Mouse (Mus musculus): Measurements from ENCODE around the gene Dkk2. TPM values are rescaled to one million over a fixed set of nuclear protein-coding genes. Genes with fewer than 3 reads are reported as not detected.

The Dkk2 gene
- polyA plus RNA-seq, 1 experiment from 2014 or later: 3.1 TPM

GRCm38 (mm10) chr3:132134502-132134901 is 49.4 kb downstream of the Dkk2 start:
- Histone ChIP-seq H3K27me3 (replicated peaks; ENCODE audit: control insufficient read depth, insufficient read depth, low read length) (no peaks in the 10 kb centered on the region), H3K4me3 (ENCODE audit: low read depth, low read length) (no peak overlapping the region), H3K9me3 (ENCODE audit: control insufficient read depth, low read length) (no peaks in the 10 kb centered on the region), H3K4me2 (no peak overlapping the region), H3K4me1 (replicated peaks; ENCODE audit: control insufficient read depth, insufficient read depth, low read length) (no peaks in the 10 kb centered on the region), H3K36me3 (ENCODE audit: control insufficient read depth, insufficient read depth, low read length) (no peaks in the 10 kb centered on the region), H3K27ac (ENCODE audit: low read depth, low read length) (no peak overlapping the region), H3K9ac (ENCODE audit: low read depth, low read length) (no peak overlapping the region)
- DNase-seq (ENCODE audit: low spot score): no peak
- 42% methylated on average over 1 of the region's 1 CpGs for WGBS
- no peak for ATAC-seq (replicated peaks; ENCODE audit: low FRiP score)

- no peaks in the 10 kb centered on the region for H3K9me3 ChIP-seq (ENCODE audit: control insufficient read depth, low read length)
- no peak overlapping the region for H3K4me2 ChIP-seq
- WGBS: 82% methylated on average over 11 of the region's 11 CpGs
Observed at GRCm38 (mm10) chr3:132137802-132138378, 52.8 kb downstream of the Dkk2 start.

GRCm38 (mm10) chr3:132141031-132141430 is 55.9 kb downstream of the Dkk2 start:
- Histone ChIP-seq H3K27ac (ENCODE audit: low read depth, low read length) (no peak overlapping the region), H3K4me1 (replicated peaks; ENCODE audit: control insufficient read depth, insufficient read depth, low read length) (no peaks in the 10 kb centered on the region), H3K4me3 (ENCODE audit: low read depth, low read length) (no peak overlapping the region), H3K27me3 (replicated peaks; ENCODE audit: control insufficient read depth, insufficient read depth, low read length) (no peaks in the 10 kb centered on the region), H3K9me3 (ENCODE audit: control insufficient read depth, low read length) (no peaks in the 10 kb centered on the region), H3K36me3 (ENCODE audit: control insufficient read depth, insufficient read depth, low read length) (no peaks in the 10 kb centered on the region), H3K4me2 (no peak overlapping the region), H3K9ac (ENCODE audit: low read depth, low read length) (no peak overlapping the region)
- no peak for DNase-seq (ENCODE audit: low spot score)
- 59% methylated on average over 4 of the region's 4 CpGs for WGBS
- ATAC-seq (replicated peaks; ENCODE audit: low FRiP score): no peak

More at GRCm38 (mm10) chr3:132137802-132138378, 52.8 kb downstream of the Dkk2 start:
- ATAC-seq (replicated peaks; ENCODE audit: low FRiP score) (no peak), DNase-seq (ENCODE audit: low spot score) (no peak)
- Histone ChIP-seq H3K4me3 (ENCODE audit: low read depth, low read length) (no peak overlapping the region), H3K27ac (ENCODE audit: low read depth, low read length) (no peak overlapping the region), H3K27me3 (replicated peaks; ENCODE audit: control insufficient read depth, insufficient read depth, low read length) (no peaks in the 10 kb centered on the region), H3K4me1 (replicated peaks; ENCODE audit: control insufficient read depth, insufficient read depth, low read length) (no peaks in the 10 kb centered on the region), H3K9ac (ENCODE audit: low read depth, low read length) (no peak overlapping the region), H3K36me3 (ENCODE audit: control insufficient read depth, insufficient read depth, low read length) (no peaks in the 10 kb centered on the region)

- H3K9ac ChIP-seq (ENCODE audit: low read depth, low read length): no peak overlapping the region
- ATAC-seq (replicated peaks; ENCODE audit: low FRiP score) (no peak), DNase-seq (ENCODE audit: low spot score) (no peak)
- no peak overlapping the region for H3K4me3 ChIP-seq (ENCODE audit: low read depth, low read length)
- 79% methylated on average over 6 of the region's 6 CpGs for WGBS
- H3K27me3 ChIP-seq (replicated peaks; ENCODE audit: control insufficient read depth, insufficient read depth, low read length): no peaks in the 10 kb centered on the region
- H3K4me1 ChIP-seq (replicated peaks; ENCODE audit: control insufficient read depth, insufficient read depth, low read length): no peaks in the 10 kb centered on the region
- no peaks in the 10 kb centered on the region for H3K9me3 ChIP-seq (ENCODE audit: control insufficient read depth, low read length)
- H3K27ac ChIP-seq (ENCODE audit: low read depth, low read length): no peak overlapping the region
- H3K4me2 ChIP-seq: no peak overlapping the region
- no peaks in the 10 kb centered on the region for H3K36me3 ChIP-seq (ENCODE audit: control insufficient read depth, insufficient read depth, low read length)
Observed at GRCm38 (mm10) chr3:132149446-132150025, 64.4 kb downstream of the Dkk2 start.

- H3K27ac ChIP-seq (ENCODE audit: low read depth, low read length): no peak overlapping the region
- WGBS: 86% methylated on average over 2 of the region's 2 CpGs
- DNase-seq (ENCODE audit: low spot score): no peak
- H3K9ac ChIP-seq (ENCODE audit: low read depth, low read length): no peak overlapping the region
- H3K4me3 ChIP-seq (ENCODE audit: low read depth, low read length): no peak overlapping the region
- H3K4me1 ChIP-seq (replicated peaks; ENCODE audit: control insufficient read depth, insufficient read depth, low read length): no peaks in the 10 kb centered on the region
- no peaks in the 10 kb centered on the region for H3K27me3 ChIP-seq (replicated peaks; ENCODE audit: control insufficient read depth, insufficient read depth, low read length)
- no peak for ATAC-seq (replicated peaks; ENCODE audit: low FRiP score)
- H3K4me2 ChIP-seq: no peak overlapping the region
- H3K9me3 ChIP-seq (ENCODE audit: control insufficient read depth, low read length): no peaks in the 10 kb centered on the region
- H3K36me3 ChIP-seq (ENCODE audit: control insufficient read depth, insufficient read depth, low read length): no peaks in the 10 kb centered on the region
Observed at GRCm38 (mm10) chr3:132158817-132159216, 73.7 kb downstream of the Dkk2 start.

- no peak overlapping the region for H3K4me3 ChIP-seq (ENCODE audit: low read depth, low read length)
- 84% methylated on average over 3 of the region's 3 CpGs for WGBS
- no peak overlapping the region for H3K9ac ChIP-seq (ENCODE audit: low read depth, low read length)
- no peaks in the 10 kb centered on the region for H3K27me3 ChIP-seq (replicated peaks; ENCODE audit: control insufficient read depth, insufficient read depth, low read length)
- no peak overlapping the region for H3K27ac ChIP-seq (ENCODE audit: low read depth, low read length)
- DNase-seq (ENCODE audit: low spot score): no peak
- no peak for ATAC-seq (replicated peaks; ENCODE audit: low FRiP score)
- no peak overlapping the region for H3K4me2 ChIP-seq
- no peaks in the 10 kb centered on the region for H3K36me3 ChIP-seq (ENCODE audit: control insufficient read depth, insufficient read depth, low read length)
- H3K4me1 ChIP-seq (replicated peaks; ENCODE audit: control insufficient read depth, insufficient read depth, low read length): no peaks in the 10 kb centered on the region
- no peaks in the 10 kb centered on the region for H3K9me3 ChIP-seq (ENCODE audit: control insufficient read depth, low read length)
Observed at GRCm38 (mm10) chr3:132168911-132169310, 83.8 kb downstream of the Dkk2 start.

GRCm38 (mm10) chr3:132186888-132187552 is 101.9 kb downstream of the Dkk2 start:
- no peak overlapping the region for H3K4me3 ChIP-seq (ENCODE audit: low read depth, low read length)
- no peaks in the 10 kb centered on the region for H3K27me3 ChIP-seq (replicated peaks; ENCODE audit: control insufficient read depth, insufficient read depth, low read length)
- 81% methylated on average over 12 of the region's 12 CpGs for WGBS
- no peak overlapping the region for H3K4me2 ChIP-seq
- no peak for ATAC-seq (replicated peaks; ENCODE audit: low FRiP score)
- no peak for DNase-seq (ENCODE audit: low spot score)
- H3K36me3 ChIP-seq (ENCODE audit: control insufficient read depth, insufficient read depth, low read length): no peaks in the 10 kb centered on the region
- no peak overlapping the region for H3K9ac ChIP-seq (ENCODE audit: low read depth, low read length)
- no peaks in the 10 kb centered on the region for H3K9me3 ChIP-seq (ENCODE audit: control insufficient read depth, low read length)
- H3K4me1 ChIP-seq (replicated peaks; ENCODE audit: control insufficient read depth, insufficient read depth, low read length): no peaks in the 10 kb centered on the region
- no peak overlapping the region for H3K27ac ChIP-seq (ENCODE audit: low read depth, low read length)

GRCm38 (mm10) chr3:132201950-132202349 is 116.9 kb downstream of the Dkk2 start:
- DNase-seq (ENCODE audit: low spot score): no peak
- Histone ChIP-seq H3K4me3 (ENCODE audit: low read depth, low read length) (no peak overlapping the region), H3K27ac (ENCODE audit: low read depth, low read length) (no peak overlapping the region), H3K9ac (ENCODE audit: low read depth, low read length) (no peak overlapping the region), H3K27me3 (replicated peaks; ENCODE audit: control insufficient read depth, insufficient read depth, low read length) (no peaks in the 10 kb centered on the region), H3K4me2 (no peak overlapping the region), H3K9me3 (ENCODE audit: control insufficient read depth, low read length) (no peaks in the 10 kb centered on the region), H3K36me3 (ENCODE audit: control insufficient read depth, insufficient read depth, low read length) (no peaks in the 10 kb centered on the region), H3K4me1 (replicated peaks; ENCODE audit: control insufficient read depth, insufficient read depth, low read length) (no peaks in the 10 kb centered on the region)
- WGBS: 83% methylated on average over 4 of the region's 4 CpGs
- ATAC-seq (replicated peaks; ENCODE audit: low FRiP score): no peak

- H3K9ac ChIP-seq (ENCODE audit: low read depth, low read length): no peak overlapping the region
- no peak for DNase-seq (ENCODE audit: low spot score)
- no peak overlapping the region for H3K4me2 ChIP-seq
- WGBS: 92% methylated on average over 5 of the region's 5 CpGs
- H3K4me1 ChIP-seq (replicated peaks; ENCODE audit: control insufficient read depth, insufficient read depth, low read length): no peaks in the 10 kb centered on the region
- no peak overlapping the region for H3K4me3 ChIP-seq (ENCODE audit: low read depth, low read length)
- no peaks in the 10 kb centered on the region for H3K9me3 ChIP-seq (ENCODE audit: control insufficient read depth, low read length)
- H3K27ac ChIP-seq (ENCODE audit: low read depth, low read length): no peak overlapping the region
- no peak for ATAC-seq (replicated peaks; ENCODE audit: low FRiP score)
- no peaks in the 10 kb centered on the region for H3K27me3 ChIP-seq (replicated peaks; ENCODE audit: control insufficient read depth, insufficient read depth, low read length)
- no peaks in the 10 kb centered on the region for H3K36me3 ChIP-seq (ENCODE audit: control insufficient read depth, insufficient read depth, low read length)
Observed at GRCm38 (mm10) chr3:132202665-132203064, 117.6 kb downstream of the Dkk2 start.

Measured in liver, embryonic 11.5 days (tissue).